Mouse (Mus musculus): ENCODE measurements around the gene Meis1.

Meis1 gene

GRCm38 (mm10) chr11:19014113-19014440 is 4.7 kb downstream of the Meis1 start:
- no peak for DNase-seq

GRCm38 (mm10) chr11:19013141-19014112 is 5.4 kb downstream of the Meis1 start:
- peak; percentile 60 for DNase-seq

DNA sequence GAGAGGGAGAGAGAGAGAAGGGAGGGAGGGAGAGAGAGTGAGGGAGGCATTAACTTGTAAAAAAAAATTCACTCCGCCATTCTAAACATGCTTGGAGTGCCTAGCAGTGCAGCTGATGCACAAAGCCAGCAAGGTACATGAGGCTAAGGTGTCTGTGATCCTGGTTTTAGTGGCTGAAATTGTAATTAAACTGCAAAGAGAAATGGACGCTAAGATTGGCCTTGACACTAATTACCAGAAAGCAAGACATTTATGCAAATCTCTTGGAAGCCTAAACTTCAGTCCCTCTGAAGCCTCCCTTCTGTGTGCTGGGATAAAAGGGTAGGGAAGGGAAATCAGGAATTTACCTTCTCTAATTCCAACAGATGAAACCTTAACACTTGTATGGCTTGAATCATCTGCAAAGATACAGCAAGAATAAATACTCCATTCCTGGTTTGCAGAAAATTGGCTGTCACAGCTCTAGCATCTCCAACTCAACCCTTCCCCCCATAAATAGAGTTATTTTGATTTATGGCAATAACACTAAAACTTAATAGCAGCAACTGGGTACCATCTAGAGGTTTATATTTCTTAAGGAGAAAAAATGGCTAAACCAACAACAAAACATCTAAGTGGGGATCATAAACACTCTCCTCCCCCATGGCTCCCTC is 6.2 kb downstream of the Meis1 start:
- DNase-seq: no peak

DNA sequence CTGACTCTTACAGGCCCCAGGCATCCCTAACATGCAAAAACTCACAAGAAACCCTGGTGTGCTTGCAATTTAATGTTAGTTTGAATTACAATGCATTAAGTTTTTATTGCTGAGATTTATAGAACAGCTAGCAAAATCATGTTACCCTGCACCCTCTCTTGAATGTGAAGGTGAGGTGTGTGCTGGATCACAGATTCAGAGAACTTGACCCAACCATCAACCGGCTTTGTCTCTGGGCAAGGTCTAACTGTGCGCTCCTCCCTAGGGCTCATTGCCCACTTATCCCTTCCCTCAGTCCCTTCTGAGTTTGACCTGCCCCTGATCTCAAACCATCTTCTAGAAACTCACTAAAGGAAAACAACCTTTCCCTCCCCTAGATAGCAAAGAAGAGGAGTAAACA is 6.8 kb downstream of the Meis1 start:
- DNase-seq: no peak

- DNase-seq: no peak
These were observed 7.5 kb downstream of the Meis1 start for GRCm38 (mm10) chr11:19011108-19011805.

GRCm38 (mm10) chr11:19010396-19010811 is 8.4 kb downstream of the Meis1 start:
- DNase-seq: peak; percentile 70

- no peak for DNase-seq
These were observed 9.0 kb downstream of the Meis1 start for GRCm38 (mm10) chr11:19009536-19010395.

DNA sequence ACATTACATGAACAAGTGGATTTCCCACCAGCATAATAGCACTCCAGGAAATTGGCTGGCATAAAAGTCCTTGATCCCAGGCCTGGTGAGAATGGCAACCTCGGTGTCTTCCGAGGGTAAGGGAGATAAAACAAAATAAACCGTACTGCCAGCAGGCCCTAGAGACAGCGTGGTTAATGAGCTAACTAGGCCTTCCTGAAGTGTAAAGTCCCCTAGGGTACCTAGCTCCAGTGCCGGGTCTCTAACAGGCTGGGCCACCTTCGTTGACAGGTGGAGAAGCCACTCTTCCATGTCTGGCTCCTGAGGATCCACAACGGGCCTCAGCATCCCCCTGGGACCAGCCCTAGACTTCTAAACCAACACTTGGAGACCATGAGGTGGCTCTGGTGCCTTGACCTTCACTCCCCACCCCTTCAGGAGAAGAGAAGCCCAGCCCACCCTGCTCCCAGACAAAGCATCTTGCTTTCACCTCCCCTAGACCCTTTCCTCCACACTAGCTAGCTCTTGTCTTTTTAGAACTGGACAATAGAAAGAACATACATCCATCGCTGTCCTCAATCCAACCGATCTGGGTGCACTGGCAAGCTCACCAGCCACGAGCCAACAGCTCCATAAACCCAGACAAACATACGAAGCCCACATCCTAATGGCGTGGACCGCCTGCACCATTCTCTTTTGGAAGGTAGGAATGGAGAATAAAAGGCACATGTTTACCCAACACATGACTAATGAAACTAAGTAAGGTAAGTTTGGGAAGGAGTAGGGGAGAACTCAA is 10.0 kb downstream of the Meis1 start:
- DNase-seq: peak; percentile 52

- DNase-seq: peak; percentile 82
These were observed 11.0 kb downstream of the Meis1 start for GRCm38 (mm10) chr11:19007541-19008424.

DNA sequence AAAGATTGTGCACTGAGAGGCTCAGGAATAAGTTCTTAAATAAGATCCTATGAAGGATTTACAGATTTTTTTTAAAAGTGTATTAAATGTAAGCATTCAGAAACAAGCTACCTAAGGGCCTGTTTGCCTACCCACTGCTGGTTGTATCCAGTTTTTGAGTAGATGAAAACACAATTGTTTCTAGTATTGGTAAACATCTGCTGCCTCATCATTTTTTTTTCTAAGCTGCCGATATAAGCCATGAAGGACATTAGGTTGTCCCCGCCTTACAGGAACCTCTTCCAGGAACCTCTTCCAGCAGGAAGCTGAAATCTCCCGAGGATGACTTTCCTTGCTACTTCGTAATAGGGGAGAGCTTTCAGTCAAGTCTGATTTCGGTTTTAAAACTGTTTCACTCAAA is 11.7 kb downstream of the Meis1 start:
- no peak for DNase-seq

DNA sequence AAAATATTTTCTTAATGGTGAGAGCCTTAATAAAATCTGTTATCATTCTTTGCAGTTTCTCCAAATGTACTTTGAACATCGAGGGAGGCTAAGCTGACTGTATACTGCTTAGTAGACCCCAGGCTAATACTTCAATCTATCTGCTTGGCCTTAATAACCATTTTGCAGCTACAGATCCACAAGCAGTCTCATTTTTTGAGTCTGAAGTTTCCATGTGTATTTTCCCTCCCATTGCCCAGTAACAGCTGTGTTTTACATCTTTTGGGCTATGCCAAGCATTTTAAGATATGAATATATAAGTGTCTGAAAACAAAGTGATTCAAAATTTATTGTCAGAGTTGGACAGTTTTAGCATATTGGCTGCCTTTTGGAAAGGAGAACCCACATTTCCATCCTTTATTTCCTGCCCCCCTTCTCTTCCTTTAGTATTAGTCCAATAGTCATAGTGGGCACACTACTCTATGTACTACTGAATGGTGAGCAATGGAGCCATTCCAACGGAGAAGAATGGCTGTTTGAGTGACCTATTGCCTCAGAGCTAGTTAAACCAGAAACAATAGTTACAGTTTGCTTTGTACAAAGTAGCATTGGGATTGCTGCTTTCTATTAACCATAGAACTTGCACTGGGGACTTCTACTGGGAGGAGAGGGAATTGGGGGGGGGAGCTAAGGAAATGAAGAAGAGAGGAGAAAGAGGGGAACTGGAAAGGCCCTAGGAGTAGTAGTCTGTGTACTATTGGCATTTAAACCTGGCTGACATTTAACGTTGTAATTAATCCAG is 12.7 kb downstream of the Meis1 start:
- DNase-seq: no peak

DNA sequence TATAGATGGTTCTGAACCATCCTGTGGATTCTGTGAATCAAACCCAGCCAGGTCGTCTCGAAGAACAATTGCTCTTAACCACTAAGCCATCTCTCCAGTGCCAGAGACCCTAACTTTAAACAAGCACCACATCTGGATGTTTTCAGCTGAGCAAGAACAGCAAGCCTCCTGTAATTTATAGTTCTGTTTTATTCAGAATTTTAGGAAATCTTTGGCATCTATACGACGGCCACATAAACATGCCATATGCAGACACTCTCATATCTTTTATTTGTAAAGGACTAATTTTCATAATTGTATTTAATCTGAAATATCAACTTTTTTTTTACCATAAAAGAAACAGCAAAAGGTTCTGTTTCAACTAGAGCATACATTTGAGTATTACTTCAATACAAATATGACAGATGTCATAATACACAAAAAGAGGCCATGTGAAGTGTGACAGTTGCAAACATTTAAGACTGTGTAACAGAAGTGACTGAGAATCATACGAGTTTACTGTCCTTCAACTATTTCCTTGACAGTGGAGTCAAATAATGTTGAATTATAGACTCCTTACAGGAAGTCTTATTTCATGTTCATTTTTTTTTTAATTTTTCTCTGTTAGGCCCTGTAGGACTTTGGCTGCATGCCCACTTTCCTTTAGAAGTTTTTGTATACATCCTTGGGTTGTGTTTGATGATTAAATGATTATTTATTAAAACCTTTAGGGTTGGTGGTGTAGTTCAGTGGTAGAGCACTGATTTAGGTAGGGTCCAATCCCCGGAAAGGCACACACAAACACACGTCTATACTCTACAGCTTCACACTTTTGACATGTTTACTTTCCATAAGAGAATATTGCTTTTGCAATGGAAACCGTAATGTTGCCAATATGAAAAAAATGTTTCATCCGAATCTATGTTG is 13.5 kb downstream of the Meis1 start:
- no peak for DNase-seq

DNA sequence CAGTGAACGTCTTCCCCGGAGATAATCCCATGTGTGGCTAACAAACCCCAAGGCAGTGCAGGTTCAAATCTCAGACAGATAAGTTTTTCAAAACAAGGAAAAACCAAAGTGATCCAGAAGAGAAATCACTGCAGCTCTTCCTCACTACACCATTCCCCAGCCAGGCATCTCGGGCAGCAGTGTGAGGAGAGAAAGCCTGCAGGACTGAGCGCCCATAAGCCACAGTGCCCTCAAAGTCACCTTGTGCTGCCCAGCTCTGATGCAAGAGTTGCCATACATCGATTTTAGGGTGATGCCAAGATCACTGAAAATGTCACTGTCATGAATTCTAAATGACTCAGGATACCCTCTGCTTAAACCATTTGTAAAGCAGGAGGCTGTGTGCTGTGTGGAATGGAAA is 15.7 kb downstream of the Meis1 start:
- DNase-seq: no peak

DNA sequence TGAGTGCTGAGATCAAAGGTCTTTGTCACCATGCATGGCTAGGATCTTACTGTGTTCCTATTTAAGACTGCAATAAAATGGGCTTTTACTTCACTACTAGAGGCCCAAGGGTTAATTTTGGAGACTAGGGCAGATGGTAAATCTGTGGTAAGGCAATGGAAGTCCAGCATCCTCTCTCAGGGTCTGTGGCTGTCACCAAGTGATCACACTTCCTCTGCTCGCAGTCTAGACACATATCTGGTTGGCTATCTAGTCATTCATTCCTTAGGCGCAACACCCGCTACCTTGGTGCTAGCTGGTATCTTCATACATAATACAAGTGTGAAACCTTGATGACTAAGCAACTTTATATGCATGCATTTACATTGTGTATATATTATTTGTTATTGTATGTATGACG is 22.0 kb downstream of the Meis1 start:
- no peak for DNase-seq

DNA sequence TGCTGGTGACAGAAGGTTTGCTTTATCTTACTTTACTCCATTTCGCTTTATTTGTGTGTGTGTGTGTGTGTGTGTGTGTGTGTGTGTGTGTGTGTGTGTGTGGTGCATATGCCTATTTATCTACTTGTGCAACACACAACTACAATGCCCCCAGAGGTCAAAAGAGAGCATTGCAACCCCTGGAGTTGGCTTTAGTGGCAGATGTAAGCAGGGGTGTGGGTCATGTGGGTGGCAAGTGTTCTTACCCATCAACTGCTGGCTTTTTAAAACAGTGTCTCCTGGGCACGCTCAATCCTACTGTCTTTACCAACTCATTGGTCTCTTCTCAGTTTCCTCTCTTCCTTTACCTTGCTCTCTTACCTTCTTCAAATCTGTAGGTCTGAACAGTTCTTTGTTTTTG is 22.5 kb downstream of the Meis1 start:
- no peak for DNase-seq

DNA sequence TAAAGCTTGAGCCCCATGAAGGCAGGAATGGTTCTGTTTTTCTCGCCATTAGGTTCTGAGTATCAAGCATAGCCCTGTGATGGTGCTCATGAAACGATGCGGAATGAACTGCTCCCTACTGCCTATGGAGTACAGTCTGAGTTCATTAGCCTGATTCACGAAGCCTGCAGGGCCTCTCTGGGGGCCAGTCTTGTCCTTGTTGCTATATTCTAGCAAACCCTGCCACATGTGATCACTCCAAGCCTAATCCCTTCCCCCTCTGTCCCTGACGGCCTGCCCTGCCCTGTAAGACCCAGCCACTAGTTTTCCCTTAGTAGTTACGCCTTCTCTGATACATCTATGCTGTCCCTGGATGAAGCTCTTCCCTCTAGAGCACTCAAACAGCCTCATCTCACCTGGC is 26.0 kb downstream of the Meis1 start:
- DNase-seq: no peak

GRCm38 (mm10) chr11:18990244-18990677 is 28.5 kb downstream of the Meis1 start:
- DNase-seq: no peak

DNA sequence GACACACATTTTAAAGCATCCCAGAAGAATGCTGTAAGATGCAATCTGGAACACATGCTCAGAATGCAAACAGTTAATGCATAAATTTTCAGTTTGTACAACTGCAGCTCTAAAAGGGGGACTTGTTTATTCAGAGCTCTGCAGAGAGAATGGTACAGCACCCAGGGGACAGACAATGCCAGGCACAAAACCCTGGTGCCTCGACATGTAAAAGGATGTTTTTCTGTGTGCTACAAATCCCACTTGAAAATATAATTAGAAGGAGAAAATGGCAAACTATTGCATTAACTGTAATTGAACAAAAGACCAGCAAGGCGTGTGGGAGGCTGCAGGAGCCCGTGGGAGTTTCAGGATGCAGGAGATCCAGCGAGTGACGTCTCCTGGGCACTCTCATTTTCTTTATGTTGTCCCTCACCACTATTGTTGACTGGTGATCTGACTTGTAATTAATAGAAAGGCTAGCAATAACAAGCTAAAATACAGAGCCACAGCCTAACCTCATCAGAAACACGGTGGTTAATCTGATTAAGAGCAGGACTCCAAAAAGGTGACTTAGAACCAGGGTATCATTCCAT is 29.0 kb downstream of the Meis1 start:
- DNase-seq: no peak

Measured in cerebellum, adult 11-12 months (tissue).